Mouse (Mus musculus) T-helper 2 cell (primary cell): ENCODE data around the gene Pin1rt1.

Experiments used
- in situ Hi-C: fragments of 300-600 bp; cut with MboI, MseI; formaldehyde crosslinking; loops from one replicate; pipeline ENCODE4 v1.15.1; 2025; ENCODE audit warnings: high pct_unique_total_duplicates

Gene Pin1rt1

GRCm38 (mm10) chr2:104712486-104712809, 3.7 kb downstream of the Pin1rt1 start:
- in situ Hi-C loops, result no loop called here

GRCm38 (mm10) chr2:104711585-104712485, 4.3 kb downstream of the Pin1rt1 start, which contains the start of gene Tcp11l1:
TSS of gene Tcp11l1 (minus strand) at chr2:104712169.
- in situ Hi-C loops, result no loop called here

GRCm38 (mm10) chr2:104710670-104711370, 5.4 kb downstream of the Pin1rt1 start:
- in situ Hi-C loops, result no loop called here

- in situ Hi-C loops, result no loop called here
Measured at GRCm38 (mm10) chr2:104709786-104710337, 6.3 kb downstream of the Pin1rt1 start.

GRCm38 (mm10) chr2:104704355-104704754, 11.8 kb downstream of the Pin1rt1 start:
- in situ Hi-C loops, result no loop called here

- in situ Hi-C loops, result no loop called here
Measured at GRCm38 (mm10) chr2:104703158-104703557, 13.0 kb downstream of the Pin1rt1 start.

GRCm38 (mm10) chr2:104699659-104700058, 16.5 kb downstream of the Pin1rt1 start:
- in situ Hi-C loops, result no loop called here

- in situ Hi-C loops, result no loop called here
Measured at GRCm38 (mm10) chr2:104692551-104692950, 23.6 kb downstream of the Pin1rt1 start.

GRCm38 (mm10) chr2:104690720-104691119, 25.5 kb downstream of the Pin1rt1 start:
- in situ Hi-C loops, result no loop called here

- in situ Hi-C loops, result no loop called here
Measured at GRCm38 (mm10) chr2:104688724-104689123, 27.5 kb downstream of the Pin1rt1 start.

GRCm38 (mm10) chr2:104688321-104688720, 27.9 kb downstream of the Pin1rt1 start:
- in situ Hi-C loops, result no loop called here

GRCm38 (mm10) chr2:104687261-104687660, 28.9 kb downstream of the Pin1rt1 start:
- in situ Hi-C loops, result no loop called here

- in situ Hi-C loops, result no loop called here
Measured at GRCm38 (mm10) chr2:104685418-104685817, 30.8 kb downstream of the Pin1rt1 start.

GRCm38 (mm10) chr2:104684771-104685170, 31.4 kb downstream of the Pin1rt1 start:
- in situ Hi-C loops, result loop anchor here (5.0 kb wide), 1 partner anchor 68 kb away; no protein-coding TSS in a partner anchor

GRCm38 (mm10) chr2:104677326-104677725, 38.9 kb downstream of the Pin1rt1 start:
- in situ Hi-C loops, result no loop called here

GRCm38 (mm10) chr2:104671724-104672123, 44.5 kb downstream of the Pin1rt1 start:
- in situ Hi-C loops, result no loop called here

GRCm38 (mm10) chr2:104669122-104669804, 46.9 kb downstream of the Pin1rt1 start:
- in situ Hi-C loops, result loop anchor here (10.0 kb wide), 1 partner anchor 734 kb away; no protein-coding TSS in a partner anchor
